9 mouse cellular contexts compared by ENCODE assay signal in genomic region chrX:85319193-85319592, GRCm38 (mm10).
A peak's percentile ranks its signal among the peaks of the same experiment; 100 is the strongest.
DNase-seq lines count a peak whose midpoint lies in the region; ATAC-seq lines count a peak whose summit lies in the region.
"Had no signal": no experiment of that assay in that cellular context is flagged by ENCODE, and none has a peak within 500 bp of the region (broad histone marks: within the 10 kb centered on the region; RNA-seq: fewer than 3 reads in every experiment).

No protein-coding gene starts in this region.

- no peaks in the 10 kb centered on the region for H3K4me1 ChIP-seq in limb, embryonic 13.5 days
- H3K4me1 ChIP-seq in limb, embryonic 10.5 days = no peaks in the 10 kb centered on the region
- H3K4me1 ChIP-seq: embryonic facial prominence, embryonic 15.5 days had no signal

- DNase-seq in frontal cortex, postnatal 14 days (ENCODE audit: low spot score in 2 of 2) = no peak
- no peak for DNase-seq in limb, embryonic 10.5 days (ENCODE audit: low spot score)
- DNase-seq in ES-CJ7 (ENCODE audit: low read depth, low spot score) = peak; percentile 3
- DNase-seq in embryo, embryonic 9.5 days (ENCODE audit: extremely low spot score) = peak; percentile 1
- no peak for DNase-seq in urinary bladder, postnatal 4 days (ENCODE audit: low spot score in 2 of 2)
- DNase-seq in ovary, adult 18-20 months (ENCODE audit: low spot score) = no peak

- no peak overlapping the region for H3K27ac ChIP-seq in limb, embryonic 13.5 days
- no peak overlapping the region for H3K27ac ChIP-seq in limb, embryonic 10.5 days
- H3K27ac ChIP-seq: embryonic facial prominence, embryonic 15.5 days had no signal

- WGBS in limb, embryonic 13.5 days = 20% methylated on average over 1 of the region's 1 CpGs
- WGBS in limb, embryonic 10.5 days = 18% methylated on average over 1 of the region's 1 CpGs

- no peak overlapping the region for H3K4me2 ChIP-seq in limb, embryonic 13.5 days (replicated peaks)
- H3K4me2 ChIP-seq: embryonic facial prominence, embryonic 15.5 days had no signal

- no peaks in the 10 kb centered on the region for H3K27me3 ChIP-seq in limb, embryonic 13.5 days
- H3K27me3 ChIP-seq in limb, embryonic 10.5 days (ENCODE audit: low read depth, poor library complexity, severe bottlenecking) = peaks cover 9% of the 10 kb centered on the region; the same call in 1 of the 2 replicates
- H3K27me3 ChIP-seq: embryonic facial prominence, embryonic 15.5 days had no signal

- H3K36me3 ChIP-seq in limb, embryonic 13.5 days = no peaks in the 10 kb centered on the region
- H3K36me3 ChIP-seq in limb, embryonic 10.5 days = no peaks in the 10 kb centered on the region
- H3K36me3 ChIP-seq: embryonic facial prominence, embryonic 15.5 days had no signal

- H3K9me3 ChIP-seq in limb, embryonic 13.5 days = no peaks in the 10 kb centered on the region
- no peaks in the 10 kb centered on the region for H3K9me3 ChIP-seq in limb, embryonic 10.5 days (replicated peaks)
- H3K9me3 ChIP-seq: embryonic facial prominence, embryonic 15.5 days had no signal

- peak; percentile 82 for ATAC-seq in frontal cortex, adult (ENCODE audit: low TSS enrichment)
- 0 out of 2 replicates have a peak, but pooled peaks have one; percentile 51 for ATAC-seq in limb, embryonic 13.5 days (ENCODE audit: low FRiP score, low read depth)

- no peak overlapping the region for H3K4me3 ChIP-seq in limb, embryonic 13.5 days
- no peak overlapping the region for H3K4me3 ChIP-seq in limb, embryonic 10.5 days
- H3K4me3 ChIP-seq: embryonic facial prominence, embryonic 15.5 days had no signal

- H3K9ac ChIP-seq in limb, embryonic 13.5 days = no peak overlapping the region
- H3K9ac ChIP-seq: embryonic facial prominence, embryonic 15.5 days had no signal

Comparison
In these comparisons a context has a peak if more than half of its experiments do, and no peak if none do; other contexts are left out.
1. DNase-seq: peak in ES-CJ7 (single experiment) and embryo, embryonic 9.5 days (single experiment); none in frontal cortex, postnatal 14 days (0 of 2), limb, embryonic 10.5 days (single experiment), urinary bladder, postnatal 4 days (0 of 2) and ovary, adult 18-20 months (single experiment).